Mouse (Mus musculus): ENCODE measurements at regions not wholly inside any gene's neighbourhood (a gene's known extent, or its start where the extent isn't known, plus 50 kb on each side); places are given as distances from the start of the nearest gene placed in this dataset.

DNA sequence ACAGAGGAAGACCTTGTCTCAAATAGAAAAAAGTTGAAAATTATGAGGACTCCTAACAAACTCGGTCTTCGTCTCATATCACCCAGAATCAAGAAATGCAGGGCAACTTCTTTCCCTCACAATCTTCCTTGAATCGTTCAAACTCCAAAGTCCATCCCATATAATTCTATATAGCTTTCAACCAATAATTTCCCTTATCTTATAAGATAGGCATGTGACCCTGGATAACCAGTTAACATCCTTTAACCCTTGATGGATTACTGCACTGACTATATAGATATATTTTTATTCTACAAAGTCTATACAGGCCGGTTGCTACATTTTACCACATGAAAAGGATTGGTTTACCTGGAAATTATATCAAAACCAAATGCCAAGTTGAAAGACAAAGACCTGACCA, 94.9 kb upstream of the Ahi1 start:
- TF ChIP-seq CTCF (IDR thresholded peaks at IDR 0.05): no peak
- TF ChIP-seq EP300 (IDR thresholded peaks at IDR 0.05): no peak

Data from lung, postnatal 0 days (tissue).